Mouse (Mus musculus) kidney, adult 11 months (tissue): Measurements from ENCODE around the gene Mcf2l.

Experiments
- DNase-seq: peaks from one replicate; pipeline ENCODE4 v3.0.0; 2022

The Mcf2l gene

DNA sequence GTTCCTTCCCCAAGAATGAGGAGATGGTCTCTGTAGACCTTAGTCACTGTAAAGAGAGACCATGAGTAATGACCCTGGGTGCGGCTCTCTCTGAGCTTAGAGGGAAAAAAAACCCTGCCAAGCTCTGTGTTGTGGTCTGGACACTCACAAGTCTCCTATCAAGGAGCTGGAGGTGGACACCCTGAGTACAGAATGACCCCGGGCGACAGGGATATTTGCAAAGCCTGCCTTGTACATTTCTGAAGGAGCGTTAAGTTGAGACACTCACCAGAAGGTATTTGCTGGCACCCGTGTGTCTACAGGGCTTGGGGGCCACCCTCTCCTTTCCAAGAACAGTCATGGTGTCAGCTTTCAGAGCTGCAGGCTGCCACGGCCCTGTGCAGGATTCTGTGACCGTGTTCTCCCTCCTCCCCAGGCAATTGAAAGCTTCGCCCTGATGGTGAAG, 123.2 kb downstream of the Mcf2l start:
- DNase-seq, result no peak

DNA sequence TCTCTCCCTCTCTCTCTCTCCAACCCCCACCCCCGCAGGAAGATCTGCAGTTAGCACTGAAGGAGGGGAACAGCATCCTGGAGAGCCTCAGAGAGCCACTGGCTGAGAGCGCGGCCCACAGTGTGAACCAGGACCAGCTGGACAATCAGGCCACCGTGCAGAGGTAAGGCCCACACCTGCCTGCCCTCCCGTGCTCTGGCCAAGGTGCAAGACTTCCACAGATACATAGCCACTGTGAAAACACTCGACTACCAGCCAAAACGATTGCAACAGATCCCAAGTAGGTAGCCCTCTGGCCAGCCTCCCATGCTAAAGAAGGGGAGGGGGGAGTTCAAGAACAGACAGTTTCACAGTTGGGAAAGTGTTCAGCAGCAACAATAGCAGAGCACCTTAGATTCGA, 124.7 kb downstream of the Mcf2l start:
- no peak for DNase-seq

DNA sequence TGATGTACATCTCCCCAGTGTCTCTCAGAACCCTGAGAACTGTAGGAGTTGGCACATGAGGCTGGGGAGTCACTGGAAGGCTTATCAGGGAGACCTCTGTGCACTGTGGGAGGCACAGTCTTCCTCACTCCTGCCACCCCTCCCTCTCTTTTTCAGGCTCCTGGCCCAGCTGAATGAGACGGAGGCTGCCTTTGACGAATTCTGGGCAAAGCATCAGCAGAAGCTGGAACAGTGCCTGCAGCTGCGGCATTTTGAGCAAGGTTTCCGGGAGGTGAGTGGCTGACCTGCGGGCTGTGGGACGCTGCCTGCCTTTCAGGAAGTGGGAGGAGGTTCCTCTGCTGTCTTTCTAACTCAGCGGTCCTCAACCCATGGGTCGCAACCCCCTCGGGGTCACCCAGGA, 126.2 kb downstream of the Mcf2l start:
- DNase-seq, result no peak

DNA sequence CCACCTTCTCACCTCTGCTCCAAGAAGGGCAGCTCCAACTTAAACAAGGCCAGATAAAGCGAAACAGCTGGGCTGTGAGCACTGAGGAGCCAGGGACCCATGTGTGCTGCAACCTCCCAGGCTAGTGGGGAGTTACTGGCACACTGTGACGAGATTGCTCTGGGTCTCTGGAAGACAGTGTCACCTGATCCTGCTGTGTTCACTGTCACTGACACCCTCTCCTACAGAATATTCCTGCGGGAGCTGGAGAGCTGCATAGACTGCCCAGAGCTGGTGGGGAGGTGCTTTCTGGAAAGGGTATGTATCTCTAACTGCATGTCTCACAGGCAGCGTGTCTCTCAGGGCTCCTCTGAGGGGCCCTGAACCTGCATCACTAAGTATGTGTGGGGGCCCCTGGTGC, 133.9 kb downstream of the Mcf2l start:
- DNase-seq, result no peak

DNA sequence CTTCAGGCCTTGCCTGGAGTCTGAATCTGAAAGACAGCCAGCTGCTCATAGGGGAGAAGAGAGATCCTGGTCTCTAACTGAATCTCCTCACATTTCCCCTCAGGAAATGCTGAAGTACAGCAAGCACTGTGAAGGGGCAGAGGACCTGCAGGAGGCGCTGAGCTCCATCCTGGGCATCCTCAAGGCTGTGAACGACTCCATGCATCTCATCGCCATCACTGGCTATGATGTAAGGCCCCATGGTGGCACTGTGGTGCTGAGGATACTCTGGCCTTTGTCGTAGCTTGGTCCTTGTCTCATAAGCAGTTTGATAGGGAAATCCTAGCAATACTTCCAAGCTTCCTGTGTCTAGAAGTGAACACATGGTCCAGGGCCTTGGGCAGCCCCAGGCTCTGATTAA, 136.7 kb downstream of the Mcf2l start:
- DNase-seq, result no peak

DNA sequence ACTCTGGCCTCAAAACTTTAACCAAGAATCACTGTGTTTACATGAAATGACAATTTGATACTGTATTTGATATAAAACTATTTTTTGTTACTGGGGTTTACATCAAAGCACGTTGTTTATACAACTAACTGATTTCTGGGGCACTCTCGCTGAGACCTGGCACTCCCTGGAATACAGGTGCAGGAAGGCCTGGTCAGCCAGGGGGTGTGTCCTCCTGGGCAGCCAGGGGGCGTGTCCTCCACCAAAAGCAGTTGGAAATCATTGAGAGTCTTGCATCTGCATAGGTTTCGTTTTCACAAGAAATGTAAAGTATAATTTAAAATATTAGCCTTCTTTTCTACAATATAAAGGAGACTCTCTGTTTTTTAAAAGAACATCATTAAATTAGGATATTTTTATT, 146.0 kb downstream of the Mcf2l start:
- DNase-seq, result no peak

DNA sequence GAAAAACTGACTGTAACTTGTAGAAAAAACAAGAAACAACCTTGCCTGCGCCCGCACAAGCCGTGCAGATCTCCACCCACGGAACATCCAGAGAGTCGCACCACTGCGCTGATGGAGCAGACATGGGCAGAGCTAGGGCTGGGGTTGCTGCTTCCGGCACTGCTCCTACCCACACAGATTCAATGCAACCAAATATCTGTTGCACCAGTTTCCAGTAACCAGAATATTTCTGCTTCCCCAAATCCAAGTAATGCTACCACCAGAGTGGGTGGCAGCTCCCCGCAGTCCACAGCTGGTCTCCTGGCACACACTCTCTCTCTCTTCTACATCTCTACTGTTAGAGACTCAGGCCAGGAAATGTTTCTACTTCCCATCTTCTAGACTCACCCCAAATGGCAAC, 148.2 kb downstream of the Mcf2l start:
- DNase-seq, result no peak

DNA sequence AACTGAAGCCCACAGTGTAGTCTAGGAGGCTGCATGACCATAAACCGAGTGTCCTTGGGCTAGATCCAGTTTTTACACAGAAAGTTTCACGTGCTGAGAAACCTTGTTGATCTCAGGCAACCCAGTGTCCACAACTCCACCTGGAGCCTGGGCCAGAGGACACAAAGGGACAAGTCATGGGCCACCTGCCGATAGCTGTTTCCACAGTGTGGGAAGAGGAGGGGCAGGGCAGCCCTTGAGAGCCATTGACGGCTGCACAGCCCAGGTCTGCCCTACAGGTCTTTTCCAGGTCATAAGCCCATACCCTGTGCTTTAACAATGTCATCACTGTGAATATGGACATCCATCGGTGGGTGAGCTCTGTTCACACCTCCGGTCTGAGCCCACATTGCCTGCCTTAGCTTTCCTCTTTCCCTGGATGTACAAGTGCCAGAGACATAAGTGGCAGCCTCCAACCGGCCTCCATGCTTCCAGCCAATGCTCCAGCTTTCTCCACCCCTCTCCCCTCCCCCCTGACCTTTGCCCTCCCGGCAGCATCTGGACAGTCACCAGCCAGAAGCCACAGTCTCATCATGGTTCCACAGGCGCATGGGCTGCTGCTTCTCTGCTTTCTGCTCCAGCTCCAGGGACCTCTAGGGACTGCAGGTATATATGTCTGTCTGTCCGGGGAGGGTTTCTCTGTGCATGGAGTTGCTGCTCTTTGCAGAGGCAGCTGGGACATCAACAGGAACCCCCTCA, 152.1 kb downstream of the Mcf2l start, which contains the start of gene F7:
Gene F7 (plus strand): TSS at position 548 of the 738 bp plus-strand sequence.
- DNase-seq, result no peak

DNA sequence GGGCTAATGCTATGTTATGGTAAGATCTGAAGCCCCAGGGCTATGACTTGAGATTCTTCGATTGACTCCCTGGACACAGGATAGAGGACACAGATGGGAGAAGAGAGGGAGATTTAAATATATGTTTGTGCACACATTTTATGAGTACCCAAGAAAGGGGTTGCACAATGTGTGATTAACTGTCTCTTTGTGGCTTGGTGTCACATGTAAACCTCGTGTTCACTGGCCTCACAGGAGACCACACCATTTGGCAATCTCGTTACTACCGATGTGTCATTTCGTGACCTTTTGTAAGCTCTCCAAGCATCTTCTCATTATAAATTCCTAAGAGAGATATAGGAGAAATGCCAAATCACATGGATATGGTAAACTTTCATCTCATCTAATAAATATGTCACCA, 154.0 kb downstream of the Mcf2l start:
- no peak for DNase-seq

DNA sequence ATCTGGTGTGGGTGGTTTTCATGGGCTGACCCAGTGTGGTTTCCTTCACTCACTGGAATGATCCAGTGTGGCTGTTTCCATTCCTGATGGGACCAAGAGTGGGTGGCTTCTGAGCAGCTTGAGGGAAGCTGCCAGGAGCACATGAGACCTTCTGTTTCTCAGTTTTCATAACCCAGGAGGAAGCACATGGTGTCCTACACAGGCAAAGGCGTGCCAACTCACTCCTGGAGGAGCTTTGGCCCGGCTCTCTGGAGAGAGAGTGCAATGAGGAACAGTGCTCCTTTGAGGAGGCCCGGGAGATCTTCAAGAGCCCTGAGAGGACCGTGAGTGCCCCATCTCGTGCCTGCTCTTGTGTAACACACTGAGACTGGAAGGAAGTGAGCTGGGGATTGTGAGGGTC, 154.9 kb downstream of the Mcf2l start:
- DNase-seq, result no peak

DNA sequence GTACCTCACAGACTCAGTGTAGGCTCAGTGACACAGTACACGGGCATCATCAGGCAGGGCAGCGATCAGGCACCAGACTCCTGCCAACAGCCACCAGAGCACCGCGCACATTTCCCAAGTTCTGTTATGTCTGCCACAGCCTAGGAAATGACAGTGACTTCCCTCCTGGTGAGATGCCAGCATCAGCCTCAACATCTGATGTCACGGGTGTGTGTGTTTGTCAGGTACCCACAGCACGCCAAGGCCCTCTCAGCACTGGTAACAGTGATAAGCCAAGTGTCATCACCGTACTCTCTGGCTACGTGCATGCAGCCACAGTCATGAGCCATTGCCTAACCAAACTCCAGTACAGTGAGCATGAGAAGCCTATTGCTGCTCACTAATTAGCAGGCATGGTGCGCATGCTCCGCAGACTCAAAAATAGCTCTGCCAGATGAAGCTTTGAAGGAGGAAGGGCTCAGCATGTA, 162.8 kb downstream of the Mcf2l start:
- DNase-seq, result no peak

DNA sequence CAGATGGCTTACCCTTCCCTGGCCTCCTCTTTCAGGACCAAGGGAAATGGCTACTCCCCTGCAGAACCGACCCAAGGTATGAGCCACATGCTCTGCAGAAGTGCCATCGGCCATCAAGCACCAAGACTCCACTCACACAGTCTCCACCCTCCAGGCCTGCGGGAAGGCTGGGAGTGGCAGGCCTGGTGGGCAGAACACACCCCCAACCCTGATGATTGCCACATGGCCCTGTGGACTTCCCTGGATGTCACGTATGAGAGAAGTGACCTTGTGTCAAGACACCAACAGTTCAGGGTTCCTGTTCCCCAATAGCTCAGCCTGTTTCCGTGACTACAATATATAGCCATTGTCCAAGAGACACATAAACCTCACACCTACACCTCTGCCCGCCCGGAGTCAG, 163.4 kb downstream of the Mcf2l start, which contains the start of gene F10:
Gene F10 (plus strand): TSS at position 294 of the 400 bp plus-strand sequence.
- DNase-seq, result no peak

DNA sequence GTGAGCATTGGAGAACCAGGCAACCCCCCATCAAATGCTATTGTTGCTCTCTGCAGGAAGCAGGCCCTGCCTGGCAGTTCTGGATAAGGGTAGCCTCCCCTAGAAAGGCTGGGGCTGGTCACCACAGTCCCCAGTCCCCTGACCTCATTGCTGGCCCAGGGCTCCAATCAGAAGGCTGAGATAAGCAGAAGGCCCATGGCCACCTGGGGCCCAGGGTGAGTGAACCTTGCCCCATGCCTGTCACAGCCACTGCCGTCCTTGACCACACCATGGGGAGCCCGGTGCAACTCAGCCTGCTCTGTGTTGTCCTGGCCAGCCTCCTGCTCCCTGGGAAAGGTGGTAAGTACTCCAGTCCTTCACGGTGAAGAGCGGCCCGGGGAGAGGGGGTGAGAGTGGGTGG, 164.0 kb downstream of the Mcf2l start:
- DNase-seq, result no peak

DNA sequence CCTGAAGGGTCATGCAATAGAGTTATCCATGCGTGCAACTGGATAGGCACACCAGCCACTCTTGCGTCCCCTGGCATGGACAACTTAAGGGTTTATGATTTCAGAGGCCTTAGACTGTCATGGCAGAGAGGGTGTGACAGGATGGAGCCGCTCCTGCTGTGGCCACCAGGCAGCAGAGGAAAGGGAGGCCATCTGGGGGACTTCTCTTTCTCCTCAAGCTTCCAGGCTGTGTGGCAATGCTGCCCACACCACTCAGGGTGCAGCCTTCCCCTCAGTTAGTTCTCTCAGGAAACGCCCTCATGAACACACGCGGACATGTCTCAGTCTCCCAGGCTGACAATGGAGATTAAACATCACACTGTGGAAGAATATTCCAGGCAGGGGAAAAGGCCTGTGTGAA, 165.4 kb downstream of the Mcf2l start:
- no peak for DNase-seq

DNA sequence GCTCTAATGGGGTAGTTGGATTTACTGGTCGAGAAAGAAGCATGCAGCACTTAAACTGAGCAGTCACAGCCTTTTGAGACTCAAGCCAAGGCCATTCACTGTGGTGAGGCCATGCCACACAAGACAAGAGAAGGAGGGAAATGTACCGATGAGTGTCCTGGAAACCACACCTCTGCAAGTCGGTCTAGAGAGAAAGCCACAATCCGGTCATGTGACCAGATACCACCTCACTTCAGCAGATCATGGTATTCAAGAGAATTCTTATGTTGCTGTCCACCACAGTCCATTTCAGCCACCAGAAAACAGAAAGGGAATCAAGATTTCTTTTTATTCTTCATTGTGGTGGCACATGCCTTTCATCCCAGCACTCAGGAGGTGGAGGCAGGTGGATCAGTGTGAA, 167.9 kb downstream of the Mcf2l start:
- no peak for DNase-seq

DNA sequence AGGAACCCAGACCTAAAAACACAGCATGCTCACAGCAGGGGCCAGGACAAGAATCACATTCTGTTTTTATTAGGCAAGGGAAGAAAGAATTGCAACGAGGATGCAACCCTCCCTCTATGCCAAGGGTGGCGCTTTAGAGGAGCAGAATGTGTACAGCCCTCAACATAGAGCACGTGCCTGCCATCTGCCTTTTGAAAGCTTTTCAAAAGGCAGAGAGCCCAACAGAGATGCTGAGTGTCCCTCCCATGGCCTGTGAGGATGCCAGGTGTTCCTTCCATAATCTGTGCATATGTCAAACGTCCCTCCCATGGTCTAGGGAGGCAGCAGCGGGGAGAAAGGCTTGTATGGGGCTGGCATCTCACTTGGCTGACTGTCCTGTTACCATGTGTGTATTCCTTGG, 174.0 kb downstream of the Mcf2l start:
- DNase-seq, result no peak

DNA sequence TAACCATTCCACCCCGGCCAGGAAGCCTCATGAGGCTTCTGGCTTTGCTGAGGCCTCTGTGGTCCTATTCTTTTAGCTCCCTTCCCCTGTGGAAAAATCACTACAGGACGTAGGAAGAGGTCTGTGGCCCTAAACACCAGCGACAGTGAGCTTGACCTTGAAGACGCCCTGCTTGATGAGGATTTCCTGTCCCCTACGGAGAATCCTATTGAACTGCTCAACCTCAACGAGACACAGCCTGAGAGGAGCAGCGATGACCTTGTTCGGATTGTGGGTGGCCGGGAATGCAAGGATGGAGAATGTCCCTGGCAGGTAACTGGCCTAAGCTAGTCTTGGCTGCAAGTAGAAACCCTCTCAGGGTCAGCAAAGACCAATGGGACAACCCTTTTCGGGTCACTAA, 176.9 kb downstream of the Mcf2l start:
- DNase-seq, result no peak

DNA sequence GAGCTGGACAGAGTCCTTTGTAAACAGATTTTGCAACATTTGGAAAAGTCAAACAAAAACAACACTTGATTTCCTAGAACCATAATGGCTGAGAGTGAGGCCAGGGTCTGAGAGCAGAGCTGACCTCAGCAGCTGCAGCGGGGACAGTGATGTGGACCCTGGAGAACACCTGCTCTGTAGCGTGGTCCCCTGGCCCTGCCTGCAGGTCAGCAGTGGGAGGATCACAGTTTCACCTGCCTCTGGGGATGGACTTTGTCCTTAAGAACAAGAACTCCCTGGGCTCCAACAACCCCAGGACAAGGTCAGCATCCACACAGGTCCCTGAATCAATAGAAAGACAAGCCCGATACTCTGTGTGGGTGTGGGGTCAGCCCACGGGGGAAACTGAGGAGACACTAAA, 183.7 kb downstream of the Mcf2l start:
- peak; percentile 50 for DNase-seq

DNA sequence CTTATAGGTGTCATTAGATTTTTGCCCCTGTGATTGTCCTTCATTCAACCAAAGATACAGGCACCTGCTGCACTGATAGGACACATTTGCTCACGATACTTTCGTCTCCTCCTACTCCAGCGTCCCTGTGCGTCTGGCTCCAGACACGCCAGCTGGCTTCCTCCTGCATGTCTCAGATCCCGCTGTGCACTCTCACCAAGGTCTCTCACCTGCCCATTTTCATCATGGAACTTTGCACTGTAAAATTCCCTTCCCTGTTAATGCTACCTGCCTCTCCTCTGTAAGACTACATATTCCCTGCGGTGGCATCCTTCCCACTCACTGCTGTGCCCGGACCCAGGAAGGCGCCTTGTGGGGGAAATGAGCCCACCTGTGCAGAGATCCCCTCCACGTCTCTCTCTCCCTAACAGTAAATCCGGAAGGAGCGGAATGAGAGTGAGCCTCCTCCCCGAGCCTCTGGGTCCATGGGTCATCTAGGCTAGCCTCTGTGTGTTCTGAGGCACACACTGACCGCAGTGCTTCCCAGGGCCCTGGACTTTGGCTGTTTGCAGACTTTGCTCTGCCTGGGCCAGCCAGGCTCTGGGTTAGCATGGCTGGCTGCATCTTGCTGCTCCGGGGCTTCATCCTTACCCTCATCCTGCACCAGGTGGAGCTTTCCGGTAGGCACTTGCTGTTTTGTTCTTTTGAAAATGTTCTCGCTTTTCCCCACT, 187.0 kb downstream of the Mcf2l start, which contains the start of gene Proz:
Gene Proz (plus strand): TSS at position 474 of the 710 bp plus-strand sequence.
- DNase-seq, result peak; percentile 84

DNA sequence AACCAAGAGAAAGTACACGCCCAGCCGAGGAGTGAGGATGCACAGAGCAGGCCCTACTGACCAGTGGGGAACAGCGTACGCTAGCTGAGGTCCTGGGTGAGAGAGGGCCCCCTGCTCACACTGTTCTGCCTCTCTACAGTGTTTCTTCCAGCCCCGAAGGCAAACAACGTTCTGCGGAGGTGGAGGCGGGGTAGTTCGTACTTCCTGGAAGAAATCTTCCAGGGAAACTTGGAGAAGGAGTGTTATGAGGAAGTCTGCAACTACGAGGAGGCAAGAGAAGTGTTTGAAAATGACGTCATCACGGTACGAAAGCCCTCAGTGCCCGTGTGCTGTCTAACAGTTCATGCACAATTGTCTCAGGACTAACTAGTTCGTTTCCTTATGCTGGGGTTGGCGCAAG, 189.5 kb downstream of the Mcf2l start:
- no peak for DNase-seq
